Mouse (Mus musculus) liver, embryonic 14.5 days (tissue): ENCODE data around the gene Gm4969. TPM values are rescaled to one million over a fixed set of nuclear protein-coding genes. Genes with fewer than 3 reads are reported as not detected.
A peak's percentile ranks its signal among the peaks of the same experiment; 100 is the strongest.

ENCODE experiments used
- ATAC-seq: fragments of 200-750 bp; cut with Nextera tagmentation; 2 replicates; pipeline ENCODE4 v1.8.0; 2017; ENCODE audit warnings: moderate number of reproducible peaks, mild to moderate bottlenecking, moderate library complexity; ENCODE audit not compliant: insufficient read depth
- DNase-seq, 3 experiments: peaks; one replicate each; pipeline ENCODE4 v3.0.0-alpha.2; 2012 to 2013; ENCODE audit warnings: low read depth in 3 of 3, low spot score in 3 of 3
- H3K27ac ChIP-seq: fragments of 300-500 bp; sonication (generic); 2 replicates; pipeline ENCODE4 v1.5.1; 2014; ENCODE audit warnings: moderate library complexity, mild to moderate bottlenecking, control low read depth, inconsistent platforms
- H3K27me3 ChIP-seq: fragments of 300-500 bp; sonication (generic); 2 replicates; pipeline ENCODE4 v1.6.1; 2014; ENCODE audit warnings: mild to moderate bottlenecking, low read length, moderate library complexity; ENCODE audit not compliant: control insufficient read depth, insufficient read depth
- H3K36me3 ChIP-seq: fragments of 300-500 bp; sonication (generic); replicated peaks from 2 replicates; pipeline ENCODE4 v1.6.1; 2014; ENCODE audit warnings: low read depth; ENCODE audit not compliant: control insufficient read depth, insufficient read depth
- H3K4me1 ChIP-seq, 2 experiments: fragments of 200-500 bp in 1 of 2; fragments of 300-500 bp in 1 of 2; sonication (generic) in 1 of 2; replicated peaks; 2 replicates each; pipeline ENCODE4 v1.6.1; 2012 to 2014; ENCODE audit warnings: antibody characterized with exemption in 1 of 2, inconsistent platforms in 1 of 2, low read length in 1 of 2; ENCODE audit not compliant: control insufficient read depth in 2 of 2, insufficient read depth in 2 of 2
- H3K4me2 ChIP-seq: fragments of 300-500 bp; sonication (generic); 2 replicates; pipeline ENCODE4 v1.6.1; 2014; ENCODE audit warnings: low read depth, mild to moderate bottlenecking, control low read depth, moderate library complexity
- H3K4me3 ChIP-seq, 2 experiments: fragments of 200-500 bp in 1 of 2; fragments of 300-500 bp in 1 of 2; sonication (generic) in 1 of 2; 2 replicates each; pipeline ENCODE4 v1.5.1; 2012 to 2014; ENCODE audit warnings: low read depth in 2 of 2, low read length in 2 of 2, mild to moderate bottlenecking in 2 of 2, control low read depth in 1 of 2, inconsistent platforms in 1 of 2, moderate library complexity in 1 of 2; ENCODE audit not compliant: insufficient read depth in 1 of 2
- H3K9ac ChIP-seq: fragments of 300-500 bp; sonication (generic); replicated peaks from 2 replicates; pipeline ENCODE4 v1.6.1; 2014; ENCODE audit warnings: mild to moderate bottlenecking, control low read depth, moderate library complexity
- H3K9me3 ChIP-seq: fragments of 300-500 bp; sonication (generic); 2 replicates; pipeline ENCODE4 v1.6.1; 2016; ENCODE audit warnings: low read length, mixed read lengths; ENCODE audit not compliant: control insufficient read depth
- CTCF ChIP-seq: IDR thresholded peaks from 2 replicates; pipeline ENCODE4 v1.5.1; 2016; ENCODE audit warnings: antibody characterized with exemption, low read depth, control low read depth
- EP300 ChIP-seq: IDR thresholded peaks from 2 replicates; pipeline ENCODE4 v1.6.1; 2016; ENCODE audit warnings: antibody characterized with exemption, low read depth
- WGBS: fragments of 180-500 bp; shearing (Covaris S2); extraction: QIAGEN DNeasy Blood & Tissue Kit; methylation state at CpG from one replicate; pipeline ENCODE4 v1.1.7; 2014; ENCODE audit not compliant: insufficient replicate concordance; 5-methylcytosine and 5-hydroxymethylcytosine counted together
- polyA plus RNA-seq, 2 experiments: library from polyadenylated mRNA; depleted of rRNA in 1 of 2; stranded (reverse) in 1 of 2; unstranded in 1 of 2; fragments of >200 nt; fragmentation: Nextera tagmentation in 1 of 2; extraction: Ambion mirVana in 1 of 2; gene quantifications; 2 replicates each; pipeline versions ENCODE4 v1.2.1 to v1.2.3; 2012 to 2014

The Gm4969 gene
- polyA plus RNA-seq, 2 experiments, result 0.22 to 0.25 TPM

DNA sequence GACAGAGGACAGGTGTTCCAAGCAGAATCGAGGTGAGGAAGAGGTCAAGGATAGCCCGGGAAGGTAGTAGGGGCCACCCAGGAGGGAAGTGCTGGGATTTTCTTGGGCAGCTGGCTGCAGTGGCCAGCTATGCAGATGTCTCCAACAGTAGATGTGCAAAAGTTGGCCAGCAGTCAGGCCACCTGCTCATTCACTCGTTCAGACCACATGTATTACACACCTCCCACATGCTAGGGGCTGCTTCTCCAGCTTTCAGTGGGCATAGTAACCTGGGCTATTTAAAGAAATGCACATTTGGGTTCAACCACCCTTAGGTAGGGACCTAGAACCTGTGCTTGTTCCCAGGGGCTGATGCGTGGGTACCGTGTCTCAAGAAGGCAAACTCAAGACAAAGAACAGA, 9.6 kb upstream of the Gm4969 start:
- WGBS, result 83% methylated on average over 5 of the region's 5 CpGs
- H3K27me3 ChIP-seq, result no peaks in the 10 kb centered on the region
- no peak overlapping the region for H3K4me3 ChIP-seq
- peaks cover 0 to 10% of the 10 kb centered on the region in 2 experiments; a peak in 2 of 4 replicates for H3K4me1 ChIP-seq
- TF ChIP-seq EP300 (no peak), CTCF (no peak)
- no peak for DNase-seq
- no peak overlapping the region for H3K4me2 ChIP-seq
- H3K9ac ChIP-seq, result no peak overlapping the region
- H3K9me3 ChIP-seq, result no peaks in the 10 kb centered on the region
- ATAC-seq, result no peak
- no peaks in the 10 kb centered on the region for H3K36me3 ChIP-seq
- H3K27ac ChIP-seq, result no peak overlapping the region

DNA sequence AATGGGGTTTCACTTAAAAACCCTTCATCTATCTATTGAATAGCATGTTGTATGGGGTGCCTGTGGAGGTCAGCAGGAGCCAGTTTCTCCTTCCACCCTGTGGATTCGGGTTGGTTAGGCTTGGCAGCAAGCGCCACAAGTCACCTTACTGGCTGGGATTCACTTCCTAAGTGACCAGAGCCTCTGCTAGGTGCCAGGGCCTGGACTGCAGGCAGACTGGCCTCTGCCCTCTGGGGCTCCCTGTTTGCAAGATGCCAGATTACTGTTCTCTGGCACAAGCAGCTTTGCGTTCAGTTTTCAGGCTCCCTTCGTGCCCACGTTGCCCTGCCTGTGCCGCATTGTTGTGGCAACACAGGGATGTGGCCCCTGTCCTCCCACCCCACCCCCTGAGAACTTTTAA, 6.5 kb upstream of the Gm4969 start:
- H3K4me3 ChIP-seq, result no peak overlapping the region
- H3K27ac ChIP-seq, result no peak overlapping the region
- no peaks in the 10 kb centered on the region for H3K36me3 ChIP-seq
- H3K9me3 ChIP-seq, result no peaks in the 10 kb centered on the region
- no peaks in the 10 kb centered on the region for H3K27me3 ChIP-seq
- TF ChIP-seq EP300, result no peak
- WGBS, result 77% methylated on average over 6 of the region's 6 CpGs
- peaks cover 11 to 14% of the 10 kb centered on the region in 2 experiments for H3K4me1 ChIP-seq
- ATAC-seq (no peak), DNase-seq (no peak)
- no peak overlapping the region for H3K4me2 ChIP-seq
- no peak overlapping the region for H3K9ac ChIP-seq

DNA sequence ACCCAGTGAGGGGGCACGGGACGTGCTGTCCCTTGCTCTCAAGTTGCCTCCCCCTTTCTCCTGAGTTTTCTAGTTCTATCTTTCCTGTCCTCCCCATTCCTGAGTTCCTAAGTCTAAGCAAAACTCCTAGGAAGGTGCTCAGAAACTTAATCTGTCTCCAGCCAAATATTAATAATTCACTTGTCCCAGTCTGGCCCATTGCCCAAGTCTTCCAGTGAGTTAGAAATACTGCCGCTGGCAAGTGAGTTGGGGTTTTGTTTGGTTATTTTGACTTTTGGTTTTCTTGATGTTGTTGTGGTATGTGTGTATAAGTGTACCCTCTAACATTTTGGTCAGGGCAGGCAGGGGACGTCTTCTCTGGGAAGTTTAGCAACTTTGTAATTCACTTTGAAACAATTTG, 3.5 kb upstream of the Gm4969 start:
- Histone ChIP-seq H3K27ac (no peak overlapping the region), H3K4me3 (no peak overlapping the region), H3K9me3 (peaks cover 4% of the 10 kb centered on the region), H3K9ac (no peak overlapping the region), H3K27me3 (peaks cover 7% of the 10 kb centered on the region), H3K36me3 (no peaks in the 10 kb centered on the region), H3K4me1 (peaks cover 11 to 18% of the 10 kb centered on the region in 2 experiments), H3K4me2 (no peak overlapping the region)
- TF ChIP-seq EP300 (no peak), CTCF (no peak)
- DNase-seq (no peak), ATAC-seq (no peak)
- 78% methylated on average over 4 of the region's 4 CpGs for WGBS

DNA sequence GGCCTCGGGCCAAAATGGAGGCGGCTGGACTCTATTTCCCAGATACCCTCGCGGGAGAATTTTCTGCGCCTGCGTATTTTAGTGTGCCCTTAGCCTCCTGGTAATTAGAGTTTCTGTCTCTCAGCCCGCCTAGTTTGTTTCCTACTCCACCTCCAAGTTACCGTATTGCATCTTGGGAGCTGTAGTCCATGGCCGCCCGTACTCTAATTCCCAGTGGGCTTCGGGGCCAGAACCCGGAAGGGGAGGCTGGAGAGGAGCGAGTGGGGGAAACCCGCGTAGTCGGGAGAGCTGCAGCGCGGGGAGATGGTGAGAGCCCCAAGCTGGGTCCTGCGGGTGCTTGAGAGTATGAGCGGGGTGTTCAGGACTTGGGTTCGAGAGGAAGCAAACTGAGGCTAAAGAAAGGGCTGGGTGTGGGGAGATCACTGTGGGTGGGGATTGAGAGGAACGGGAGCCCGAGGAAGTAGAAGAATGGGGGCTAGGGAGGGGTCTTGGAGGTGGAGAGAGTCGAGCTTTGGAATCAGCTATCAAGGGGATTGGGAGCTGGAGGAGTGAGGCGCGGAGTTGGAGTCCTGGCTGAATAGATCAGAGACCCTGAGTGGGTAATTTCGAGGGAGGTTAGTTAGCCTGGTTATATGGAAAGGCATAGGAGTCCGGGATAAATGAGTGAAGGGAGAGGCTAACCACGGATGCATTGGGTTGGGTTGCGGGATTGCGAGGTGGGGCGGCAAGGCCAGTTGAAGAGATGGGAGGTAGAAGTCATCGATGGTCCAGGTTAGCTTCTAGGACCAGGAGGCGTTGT, 1.7 kb upstream of the Gm4969 start, which contains the start of gene Fbxo46:
Gene Fbxo46 (plus strand): TSS at position 229 of the 799 bp plus-strand sequence.
- H3K27ac ChIP-seq, result no peak within 1 kb of the TSS; the same call in 1 of the 2 replicates
- H3K4me1 ChIP-seq, result peaks cover 11 to 18% of the 10 kb centered on the region in 2 experiments
- H3K27me3 ChIP-seq, result peaks cover 7% of the 10 kb centered on the region
- ATAC-seq (peak; percentile 95), DNase-seq (peak; percentile 92 to 95 (median 94))
- H3K4me2 ChIP-seq, result peak within 1 kb of the TSS; percentile 94
- TF ChIP-seq CTCF (no peak), EP300 (no peak)
- 1% methylated on average over 34 of the region's 34 CpGs for WGBS
- peak within 1 kb of the TSS; percentile 88 to 91 for H3K4me3 ChIP-seq
- peaks cover 4% of the 10 kb centered on the region for H3K9me3 ChIP-seq
- H3K9ac ChIP-seq, result peak within 1 kb of the TSS; percentile 76
- no peaks in the 10 kb centered on the region for H3K36me3 ChIP-seq

DNA sequence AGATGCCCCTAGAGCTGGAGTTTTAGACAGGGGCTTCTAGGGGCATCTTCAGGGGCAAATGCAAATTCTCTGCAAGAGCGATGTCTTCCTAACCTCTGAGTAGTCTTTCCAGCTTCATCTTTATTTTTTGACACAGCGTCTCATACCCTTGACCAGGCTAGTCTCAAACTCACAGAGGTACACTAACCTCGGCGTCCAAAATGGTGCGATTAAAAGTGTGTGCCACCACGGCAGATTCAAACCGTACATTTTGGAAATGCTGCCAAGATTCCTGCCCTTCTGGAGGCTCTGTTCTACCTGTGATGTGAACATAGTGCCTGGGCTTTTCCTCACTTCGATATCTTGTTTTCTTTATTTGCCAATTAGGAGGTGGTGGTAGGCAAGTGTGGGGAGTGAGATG, 915 bp upstream of the Gm4969 start:
- ATAC-seq, result peak; percentile 3; the same call in 1 of the 2 replicates
- H3K4me1 ChIP-seq, result peaks cover 11 to 18% of the 10 kb centered on the region in 2 experiments
- H3K27ac ChIP-seq, result no peak overlapping the region
- no peak overlapping the region for H3K9ac ChIP-seq
- no peaks in the 10 kb centered on the region for H3K36me3 ChIP-seq
- peak overlapping the region; percentile 94 for H3K4me2 ChIP-seq
- WGBS, result 86% methylated on average over 8 of the region's 8 CpGs
- TF ChIP-seq EP300 (no peak), CTCF (no peak)
- no peak for DNase-seq
- peaks cover 7% of the 10 kb centered on the region for H3K27me3 ChIP-seq
- H3K4me3 ChIP-seq, result peak overlapping the region; percentile 88 to 91; a peak in 2 of 4 replicates
- peaks cover 4% of the 10 kb centered on the region for H3K9me3 ChIP-seq
